Mouse (Mus musculus) left cerebral cortex, adult 8-10 months (tissue): ENCODE measurements around the gene Zfp26. TPM values are rescaled to one million over a fixed set of nuclear protein-coding genes. Genes with fewer than 3 reads are reported as not detected.

Experiments
- DNase-seq, 2 experiments: peaks; one replicate each; pipeline ENCODE4 v3.0.0; 2022; ENCODE audit warnings: low spot score in 2 of 2
- total RNA-seq, 4 experiments: library from RNA; stranded (reverse); gene quantifications; 2 replicates each; pipeline ENCODE4 v1.2.4; 2022

Gene Zfp26
- 10 to 100 TPM; 25.2 to 30.1 (median 26.4) TPM for total RNA-seq

DNA sequence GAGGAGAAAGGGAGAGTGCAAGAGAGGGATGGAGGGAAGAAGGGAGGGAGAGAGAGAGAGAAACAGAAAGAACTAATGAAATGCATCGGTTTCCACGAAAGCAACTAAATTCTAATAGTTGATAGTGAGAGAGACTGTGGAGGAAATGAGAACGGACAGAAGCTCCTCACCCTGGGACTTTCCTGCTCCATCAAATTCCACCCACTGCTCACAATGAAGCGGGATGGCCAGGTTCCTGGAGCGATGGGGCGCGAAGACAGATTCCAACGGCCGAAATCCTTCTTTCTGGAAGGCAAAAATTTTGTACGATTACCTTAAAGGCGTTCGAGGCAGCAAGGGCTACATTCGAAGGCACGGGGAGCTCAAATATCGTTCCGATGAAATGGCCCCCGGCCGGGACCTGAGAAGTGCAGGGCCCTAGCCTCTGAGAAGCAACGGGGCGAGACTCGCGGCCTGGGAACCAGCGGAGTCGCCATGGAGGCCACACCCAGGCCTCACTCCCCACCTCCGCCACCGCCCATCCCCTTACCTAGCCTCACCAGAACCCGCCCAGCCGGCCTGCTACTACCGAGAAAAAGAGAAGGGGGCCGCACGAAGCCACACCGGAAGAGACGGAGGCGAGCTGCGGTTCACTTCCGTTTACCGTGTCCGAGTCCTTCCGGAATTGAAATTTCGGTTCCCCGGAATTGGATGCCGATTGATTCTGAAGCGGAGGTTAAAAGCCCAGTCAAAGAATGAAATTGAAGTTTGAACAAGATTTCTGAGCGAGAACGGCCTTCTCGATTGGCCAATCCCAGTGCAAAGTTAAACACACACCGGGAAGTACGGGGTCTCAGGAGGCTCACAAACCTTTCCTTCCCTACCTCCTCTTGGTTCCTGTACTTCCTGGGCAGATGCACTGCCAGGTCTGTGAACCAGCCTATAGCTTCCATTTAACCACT is at the start of gene Zfp26:
Zfp26 (minus strand) TSS at position 786 of the 941 bp plus-strand sequence.
- peak; percentile 65 to 72 for DNase-seq

DNA sequence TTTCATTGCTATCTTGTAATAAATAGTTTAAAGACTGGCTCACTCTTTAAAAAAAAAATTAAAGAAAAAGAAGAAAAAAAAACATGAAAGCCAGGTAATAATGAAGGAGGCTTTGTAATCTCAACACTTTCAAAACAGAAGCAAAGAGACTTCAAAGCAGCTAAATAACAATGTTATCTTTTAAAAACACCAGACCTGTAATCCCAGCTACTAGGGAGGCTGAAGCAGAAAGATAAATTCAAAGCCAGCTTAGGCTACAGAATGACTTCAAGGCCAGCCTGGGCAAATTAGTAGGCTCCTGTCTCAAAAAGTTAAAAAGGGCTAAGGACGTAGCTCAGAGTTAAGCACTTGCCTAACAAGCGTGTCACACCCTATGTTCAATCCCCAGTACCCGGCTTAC is 49.7 kb upstream of the Zfp26 start:
- DNase-seq = no peak

DNA sequence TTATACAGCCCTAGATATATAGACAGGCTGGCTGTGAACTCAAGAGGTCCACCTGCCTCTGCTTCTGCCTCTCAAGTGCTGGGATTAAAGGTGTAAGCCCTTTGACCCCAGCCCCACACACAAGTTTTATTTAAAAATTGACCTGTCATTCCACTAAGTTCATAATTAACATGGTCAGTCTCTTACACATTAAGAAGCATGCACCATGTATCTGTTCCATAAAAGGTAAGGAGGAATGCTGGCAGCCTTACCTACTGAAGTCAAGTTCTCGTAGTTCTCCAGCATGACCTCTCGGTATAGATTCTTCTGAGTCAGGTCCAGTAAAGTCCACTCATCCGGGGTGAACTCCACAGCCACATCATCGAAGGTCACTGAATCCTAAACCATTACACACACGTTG is 44.8 kb upstream of the Zfp26 start:
- DNase-seq = no peak

DNA sequence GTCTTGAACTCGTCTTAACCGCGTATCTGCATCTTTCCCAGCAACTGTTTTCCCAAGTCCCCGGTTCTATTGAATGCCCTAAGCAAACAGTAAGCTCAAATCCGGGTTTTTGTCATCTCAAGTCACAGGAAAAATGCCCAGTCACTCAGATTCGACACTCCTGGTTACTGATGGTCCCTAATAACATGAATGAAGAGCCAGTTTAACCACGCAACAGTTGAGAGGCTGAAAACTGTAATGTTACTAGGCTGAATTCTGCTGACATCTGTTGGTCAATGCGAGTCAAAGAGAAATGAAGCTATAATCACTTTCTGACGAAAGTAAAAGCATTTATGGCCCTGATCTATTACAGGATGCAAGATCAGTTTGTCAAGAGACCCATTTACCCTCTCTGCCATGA is 33.3 kb upstream of the Zfp26 start:
- DNase-seq = peak in 1 of 2 experiments; percentile 16

DNA sequence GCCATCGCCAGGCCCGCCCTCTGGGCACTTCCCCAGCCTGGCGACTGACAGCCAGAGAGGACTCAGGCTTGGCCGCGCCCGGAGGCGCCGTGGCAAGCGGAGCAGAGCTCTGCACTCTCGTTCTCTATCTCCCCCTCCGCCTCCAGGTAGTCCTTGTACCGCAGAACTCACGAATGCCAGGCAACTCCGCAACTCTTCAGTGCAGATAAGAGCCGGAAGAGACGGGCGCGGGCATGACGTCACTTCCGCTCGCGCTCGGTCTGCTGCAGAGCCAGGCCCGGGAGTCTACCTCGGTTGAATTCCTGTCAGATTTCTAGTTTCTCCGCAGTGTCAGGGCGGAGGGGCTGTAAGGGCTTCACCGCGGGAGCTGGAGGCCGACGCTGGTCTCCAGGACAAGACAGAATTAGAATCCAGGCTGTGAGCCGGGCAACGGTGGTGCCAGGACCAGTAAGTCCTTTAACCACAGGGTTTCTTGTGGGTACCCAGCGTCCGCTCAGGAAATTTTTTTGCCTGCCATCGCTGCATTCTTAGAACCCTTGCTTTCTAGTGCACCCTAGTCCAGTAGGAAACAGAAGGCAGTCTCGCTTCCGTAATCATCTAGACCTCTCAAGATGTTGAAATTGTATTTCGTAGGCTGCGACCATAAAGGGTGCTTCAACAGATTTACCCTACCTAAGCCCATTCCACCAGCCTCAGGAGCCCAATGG is 32.7 kb upstream of the Zfp26 start, which contains the start of gene Zfp426:
Zfp426 (minus strand) TSS at position 220 of the 707 bp plus-strand sequence.
- DNase-seq = peak; percentile 84 to 85

DNA sequence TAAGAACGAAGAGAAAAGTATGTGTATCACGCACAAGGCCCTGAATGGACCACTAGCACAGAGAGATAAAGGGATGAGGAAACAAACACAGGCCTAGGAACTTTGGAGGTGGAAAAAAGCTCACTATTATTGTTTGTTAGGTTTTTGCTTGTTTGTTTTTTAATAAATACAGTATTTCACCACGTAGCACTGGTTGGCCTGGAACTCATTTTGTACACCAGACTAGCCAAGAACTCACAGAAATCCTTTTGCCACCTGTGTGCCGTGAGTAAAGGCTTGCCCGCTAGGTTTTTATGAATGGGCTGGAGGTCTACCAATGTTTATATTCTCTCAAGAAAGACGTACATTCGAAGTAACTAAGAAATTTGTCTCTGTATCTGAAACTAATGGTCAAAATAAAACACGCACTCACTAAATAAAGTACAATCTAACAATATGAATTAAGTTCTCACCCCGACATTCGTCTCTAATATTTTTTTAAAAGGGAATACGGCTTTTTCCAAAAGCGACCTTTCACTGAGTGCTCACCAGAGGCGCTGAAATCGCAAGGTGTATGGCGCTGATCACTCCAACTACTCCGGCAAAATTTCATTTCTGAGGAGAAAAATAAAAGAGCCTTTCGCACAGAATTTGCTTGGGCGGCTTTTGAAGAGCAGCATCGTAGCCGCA is 32.0 kb upstream of the Zfp26 start:
- DNase-seq = no peak

DNA sequence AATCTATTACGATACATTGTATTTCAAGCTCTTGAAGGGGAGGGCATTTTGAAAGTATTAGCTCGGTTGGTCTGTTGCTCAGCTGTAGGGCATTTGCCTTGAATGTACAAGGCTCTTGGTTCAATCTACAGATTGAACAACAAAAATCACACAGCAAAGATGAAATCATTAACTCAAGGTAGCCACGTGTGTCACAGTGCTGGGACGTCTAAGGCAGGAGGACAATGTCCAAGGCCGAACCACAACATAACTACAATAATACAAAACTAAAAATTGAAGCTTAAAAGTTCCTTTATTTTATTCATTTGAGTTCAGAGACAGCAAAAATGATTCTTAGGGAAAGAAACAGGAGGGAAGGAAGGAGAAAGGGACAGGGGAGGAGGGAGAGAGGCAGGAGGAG is 29.6 kb upstream of the Zfp26 start:
- no peak for DNase-seq

DNA sequence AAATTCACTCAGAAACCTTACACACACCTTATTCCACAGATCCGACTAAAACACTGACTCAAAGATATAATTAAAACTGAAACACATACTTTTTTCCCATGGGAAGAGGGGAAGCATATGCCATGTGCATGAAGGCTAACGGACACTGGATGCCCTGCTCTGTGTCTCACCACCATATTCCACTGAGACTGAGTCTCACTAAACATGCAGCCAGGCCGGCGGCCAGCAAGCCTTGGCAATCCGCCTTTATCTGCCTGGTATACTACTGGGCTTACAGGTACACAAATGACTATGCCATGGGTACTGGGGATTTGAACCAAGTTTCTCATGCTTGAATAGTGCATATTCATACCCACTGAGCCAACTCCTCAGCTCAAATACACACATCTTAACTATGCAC is 19.4 kb upstream of the Zfp26 start:
- DNase-seq = no peak

DNA sequence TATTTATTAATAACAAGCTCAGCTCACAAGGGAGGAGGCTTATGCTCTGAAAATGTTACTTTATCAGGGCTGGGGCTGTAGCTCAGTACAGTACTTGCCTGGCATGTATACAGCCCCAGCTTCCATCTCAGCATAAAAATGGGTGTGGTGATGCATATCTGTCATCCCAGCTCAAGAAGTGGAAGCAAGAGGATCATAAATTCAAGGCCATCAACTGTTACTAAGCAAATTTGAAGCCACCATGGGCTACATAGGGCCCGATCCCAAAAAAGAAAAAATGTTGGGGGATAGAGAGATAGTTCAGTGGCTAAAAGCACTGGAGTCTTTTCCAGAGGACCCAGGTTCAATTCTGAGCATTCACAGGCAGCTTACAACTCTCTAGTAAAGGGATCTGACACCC is 16.7 kb upstream of the Zfp26 start:
- DNase-seq = no peak

DNA sequence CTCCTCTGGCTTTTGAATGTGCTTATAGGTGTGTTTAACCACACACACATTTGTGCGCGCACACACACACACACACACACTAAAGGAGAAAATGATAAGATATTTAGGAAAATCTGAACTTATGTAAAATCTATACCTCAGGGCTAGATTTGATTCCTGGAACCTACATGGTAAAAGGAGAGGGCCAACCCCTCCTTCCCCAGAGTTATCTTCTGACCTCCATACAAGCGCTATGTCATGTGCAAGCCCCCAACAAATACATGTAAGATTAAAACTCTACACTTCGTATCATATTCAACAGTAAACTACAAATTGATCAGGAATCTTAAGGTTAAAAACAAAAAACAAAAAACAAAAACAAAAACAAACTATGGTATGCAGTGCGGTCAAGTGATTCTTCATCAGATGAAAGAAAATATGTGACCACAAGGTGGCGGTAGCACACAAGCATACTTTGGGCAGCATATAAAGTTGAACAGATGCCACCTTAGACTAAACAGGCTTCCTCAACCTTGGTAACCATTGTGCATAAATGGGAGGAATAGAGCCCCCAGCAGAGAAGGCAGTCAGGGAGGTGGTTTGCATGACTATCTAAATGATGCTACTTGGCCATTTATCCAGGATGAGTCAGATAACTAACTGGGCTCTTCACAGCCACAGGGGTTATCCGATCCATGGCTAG is 6.9 kb upstream of the Zfp26 start:
- no peak for DNase-seq

DNA sequence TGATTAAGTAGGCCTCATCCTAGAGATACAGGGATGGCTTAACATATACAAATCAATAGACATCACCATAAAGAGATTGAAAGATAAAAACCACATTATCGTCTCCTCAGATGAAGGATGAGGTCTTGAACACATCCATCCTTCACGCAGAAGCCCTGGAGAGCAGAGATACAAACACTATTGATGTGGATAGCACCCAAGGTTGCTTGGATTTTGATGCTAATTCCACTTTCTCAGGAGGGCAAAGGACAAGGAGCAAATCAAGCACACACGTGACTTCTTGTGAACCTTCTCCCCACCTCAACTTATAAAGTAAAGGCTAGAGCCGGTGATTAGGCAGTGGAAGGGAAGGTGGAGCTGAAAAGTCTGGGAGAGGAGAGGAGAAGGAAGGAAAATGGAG is 6.3 kb downstream of the Zfp26 start:
- DNase-seq = no peak

DNA sequence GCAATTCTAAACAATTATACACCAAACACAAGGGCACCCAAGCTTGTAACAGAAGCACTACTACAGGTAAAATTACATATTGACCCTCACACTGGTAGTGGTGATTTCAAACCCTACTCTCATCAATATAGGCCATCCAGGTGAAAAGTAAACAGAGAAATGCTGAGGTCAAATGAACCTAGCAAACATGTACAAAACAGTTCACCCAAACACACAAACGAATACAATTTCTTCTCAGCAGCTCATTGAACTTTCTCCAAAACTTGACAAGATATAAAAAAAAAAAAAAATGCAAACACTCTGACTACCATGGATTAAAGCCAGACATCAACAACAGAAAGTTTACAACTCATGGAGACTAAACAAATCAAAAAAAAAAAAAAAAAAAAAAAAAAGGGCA is 8.5 kb downstream of the Zfp26 start:
- no peak for DNase-seq

DNA sequence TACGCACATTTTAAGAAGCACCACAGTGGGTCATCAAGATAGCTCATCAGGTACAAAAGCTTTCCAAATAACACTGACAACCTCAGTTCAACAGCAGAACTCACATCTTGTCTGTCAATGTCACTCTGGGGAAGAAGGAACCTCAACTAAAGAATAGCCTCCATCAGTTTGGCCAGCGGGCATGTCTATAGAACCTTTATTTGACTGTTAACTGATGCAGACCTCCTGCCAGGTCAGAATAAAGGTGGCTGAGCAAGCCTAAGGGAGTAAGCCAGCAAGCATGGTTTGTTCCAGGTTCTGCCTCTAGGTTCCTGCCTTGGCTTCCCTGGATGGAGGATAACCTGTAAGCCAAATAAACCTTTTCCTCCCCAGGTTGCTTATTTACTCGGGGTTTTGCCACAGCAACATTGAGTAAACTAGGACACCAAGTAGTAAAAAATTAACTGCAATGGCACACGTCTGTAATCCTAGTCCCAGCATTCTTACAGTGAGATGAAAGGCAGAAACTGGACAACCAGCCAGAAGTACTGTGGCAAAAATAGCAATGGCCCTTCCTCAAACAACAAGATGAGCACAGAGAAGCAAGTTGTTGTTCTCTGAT is 16.7 kb downstream of the Zfp26 start:
- no peak for DNase-seq

DNA sequence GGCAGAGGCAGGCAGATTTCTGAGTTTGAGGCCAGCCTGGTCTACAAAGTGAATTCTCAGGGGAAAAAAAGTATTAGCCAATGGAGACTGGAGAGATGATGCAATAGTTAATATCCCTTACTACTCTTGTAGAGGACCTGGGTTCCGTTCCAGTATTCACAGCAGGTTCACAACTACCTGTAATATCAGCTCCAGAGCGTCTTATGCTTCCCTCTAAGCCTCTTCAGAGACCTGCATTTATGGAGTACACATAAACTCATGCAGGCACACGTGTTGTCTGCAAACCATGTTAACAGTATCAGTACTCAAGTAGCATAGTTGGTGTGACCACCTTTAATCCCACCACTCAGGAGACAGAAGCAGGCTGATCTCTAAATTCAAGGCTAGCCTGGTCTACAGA is 30.0 kb downstream of the Zfp26 start:
- no peak for DNase-seq

DNA sequence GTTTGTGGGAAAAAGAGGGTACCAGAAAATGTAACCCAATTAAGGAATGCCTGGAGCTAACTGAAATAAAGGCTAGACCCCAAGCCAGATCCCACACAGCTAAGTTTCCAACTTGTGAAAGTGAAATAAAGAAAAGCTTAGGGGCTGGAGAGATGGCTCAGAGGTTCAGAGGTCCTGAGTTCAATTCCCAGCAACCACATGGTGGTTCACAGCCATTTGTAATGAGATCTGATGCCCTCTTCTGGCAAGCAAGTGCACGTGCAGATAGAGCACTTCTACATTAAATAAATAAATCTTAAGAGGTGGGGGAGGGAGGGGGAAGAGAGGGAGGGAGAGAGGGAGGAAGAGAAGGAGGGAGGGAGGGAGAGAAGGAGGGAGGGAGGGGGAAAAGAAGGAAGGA is 48.5 kb downstream of the Zfp26 start:
- DNase-seq = no peak

DNA sequence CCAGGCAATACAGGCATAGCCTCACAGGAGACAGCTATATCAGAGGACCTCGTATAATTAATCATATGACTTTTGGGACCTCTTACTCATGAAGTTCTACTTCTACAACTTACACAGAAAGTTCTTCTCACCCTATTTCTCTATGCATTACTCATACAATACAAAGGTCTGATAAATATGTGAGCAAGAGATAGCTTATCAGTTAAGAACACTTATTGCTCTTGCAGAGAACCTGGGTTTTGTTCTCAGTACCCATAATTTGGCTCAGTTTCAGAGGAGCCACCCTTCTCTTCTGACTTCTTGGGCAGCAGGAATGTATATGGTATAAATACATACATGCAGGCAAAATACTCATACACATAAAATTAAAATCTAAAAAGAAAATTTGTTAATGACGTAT is 50.6 kb downstream of the Zfp26 start:
- DNase-seq = no peak

DNA sequence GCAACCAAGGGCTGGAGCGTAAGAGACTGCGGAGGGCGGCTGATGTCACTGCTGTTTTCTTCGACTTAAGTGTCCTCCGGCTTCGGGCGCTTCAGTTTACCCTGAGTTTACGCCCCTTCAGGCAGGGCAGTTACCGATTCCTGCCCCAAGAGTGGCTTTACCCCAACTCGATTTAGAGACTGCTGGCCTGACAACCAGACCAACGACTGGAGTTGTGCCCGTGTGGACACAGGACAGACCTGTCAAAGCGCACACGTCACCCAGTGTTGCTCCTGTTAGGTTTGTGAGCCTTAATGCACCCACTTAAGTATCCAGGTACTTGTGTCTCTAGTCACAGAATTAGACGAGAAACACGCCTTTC is 74.6 kb downstream of the Zfp26 start:
- DNase-seq = peak in 1 of 2 experiments; percentile 3

DNA sequence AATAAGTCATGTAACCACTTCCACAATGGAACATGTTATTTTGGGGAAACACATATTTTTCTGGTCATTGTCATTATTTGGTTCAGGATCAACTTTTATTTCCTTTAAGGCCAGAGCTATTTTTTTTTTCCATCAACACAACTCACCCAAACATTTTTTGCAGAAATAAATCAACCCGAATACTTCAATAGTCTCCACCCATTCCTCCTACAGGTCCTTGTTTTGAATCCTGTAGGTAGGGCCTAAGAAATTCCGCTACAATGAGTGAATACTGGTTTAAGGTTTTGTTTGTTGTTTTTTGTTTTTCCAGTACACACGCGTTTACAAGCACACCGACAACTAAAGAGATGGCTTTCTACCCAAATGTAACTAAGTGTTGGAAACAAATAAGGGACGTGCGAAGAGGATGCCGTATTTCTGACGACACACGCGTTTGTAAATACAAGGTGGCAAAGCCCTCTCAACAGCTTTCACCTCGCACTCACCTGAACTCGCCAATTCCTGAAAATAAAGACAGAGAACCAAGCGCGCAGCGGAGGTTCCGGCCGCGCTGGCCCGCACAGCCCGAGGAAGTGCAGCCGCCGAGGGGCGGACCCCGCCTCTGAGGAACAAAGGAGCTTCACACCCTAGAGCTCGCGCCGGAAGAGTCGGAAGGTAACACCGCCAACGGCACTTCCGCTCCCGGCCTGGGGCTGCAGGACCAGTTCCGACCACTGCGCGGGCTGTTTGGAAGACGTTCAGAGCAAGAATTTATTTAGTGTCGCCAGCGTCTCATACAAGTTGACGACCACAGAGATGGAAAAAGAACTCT is 75.2 kb downstream of the Zfp26 start, which contains the start of gene Zfp560:
Zfp560 (minus strand) TSS at position 646 of the 811 bp plus-strand sequence.
- peak; percentile 62 to 86 for DNase-seq

DNA sequence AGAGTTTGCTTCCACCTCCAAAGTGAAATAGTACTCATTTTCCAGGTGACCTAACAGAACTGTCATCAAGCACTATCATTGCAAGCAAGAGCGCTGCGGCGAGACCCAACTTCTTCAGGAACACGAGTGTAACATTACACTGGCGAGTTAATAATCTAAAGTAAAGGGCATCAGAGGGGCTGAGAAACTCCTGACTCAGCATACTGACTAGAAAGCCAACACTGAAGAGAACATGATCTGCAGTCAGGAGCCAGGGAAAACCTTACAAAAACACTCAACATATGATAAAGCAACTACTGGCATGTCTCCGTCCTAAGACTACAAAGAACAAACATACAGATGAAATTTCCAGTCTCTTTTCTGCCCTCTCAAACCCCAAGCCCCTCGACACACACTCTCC is 76.3 kb downstream of the Zfp26 start:
- DNase-seq = no peak
